Mouse (Mus musculus) heart, adult 2 months (tissue): ENCODE data around the gene Gng3. TPM values are rescaled to one million over a fixed set of nuclear protein-coding genes. Genes with fewer than 3 reads are reported as not detected.

Experiments used
- DNase-seq, 2 experiments: peaks; one replicate each; pipeline ENCODE4 v3.0.0; 2021
- H3K27ac ChIP-seq: fragments of 200-600 bp; 2 replicates; pipeline ENCODE4 v1.8.1; 2022
- H3K27me3 ChIP-seq: fragments of 200-500 bp; 2 replicates; pipeline ENCODE4 v1.6.1; 2012; ENCODE audit warnings: mild to moderate bottlenecking, low read length, inconsistent platforms, mixed read lengths; ENCODE audit not compliant: control insufficient read depth, insufficient read depth
- H3K36me3 ChIP-seq: fragments of 200-500 bp; 2 replicates; pipeline ENCODE4 v1.6.1; 2012; ENCODE audit warnings: low read length, inconsistent platforms; ENCODE audit not compliant: control insufficient read depth, insufficient read depth
- H3K4me1 ChIP-seq: fragments of 200-500 bp; 2 replicates; pipeline ENCODE4 v1.6.1; 2011; ENCODE audit warnings: low read length; ENCODE audit not compliant: control insufficient read depth, insufficient read depth
- H3K4me3 ChIP-seq: fragments of 200-600 bp; 2 replicates; pipeline ENCODE4 v1.8.1; 2022
- H3K79me2 ChIP-seq: fragments of 200-500 bp; replicated peaks from 2 replicates; pipeline ENCODE4 v1.6.1; 2012; ENCODE audit warnings: mild to moderate bottlenecking, inconsistent platforms, low read length, moderate library complexity, mixed read lengths; ENCODE audit not compliant: control insufficient read depth, insufficient read depth
- H3K9ac ChIP-seq: fragments of 200-500 bp; 2 replicates; pipeline ENCODE4 v1.6.1; 2012; ENCODE audit warnings: low read depth, mild to moderate bottlenecking, control low read depth, inconsistent platforms, low read length, mixed read lengths
- CTCF ChIP-seq: fragments of 200-600 bp; IDR thresholded peaks from 2 replicates; pipeline ENCODE4 v1.8.1; 2022; ENCODE audit warnings: antibody characterized with exemption, mild to moderate bottlenecking, moderate library complexity
- EP300 ChIP-seq: fragments of 200-500 bp; IDR thresholded peaks from 2 replicates; pipeline ENCODE4 v1.6.1; 2011; ENCODE audit warnings: low read depth, low read length, control low read depth; ENCODE audit not compliant: insufficient read depth
- POLR2A ChIP-seq: fragments of 200-500 bp; IDR thresholded peaks from 2 replicates; pipeline ENCODE4 v1.6.1; 2011; ENCODE audit warnings: mild to moderate bottlenecking, low read depth, low read length, control low read depth; ENCODE audit not compliant: insufficient read depth
- WGBS: fragments of 180-500 bp; shearing (Covaris S2); methylation state at CpG from one replicate; pipeline ENCODE4 v1.1.7; 2018; 5-methylcytosine and 5-hydroxymethylcytosine counted together
- intact Hi-C: fragments of 180-260 bp; cut with DNase I; formaldehyde crosslinking; loops from one replicate; pipeline ENCODE4 v1.15.1; 2025
- microRNA-seq, 2 experiments: library from miRNA; unstranded; fragments of <30 nt; microRNA quantifications; one replicate each; pipeline ENCODE4 v1.2.0; 2021
- polyA plus RNA-seq: library from polyadenylated mRNA; depleted of rRNA; stranded (reverse); fragments of >200 nt; gene quantifications from 2 replicates; pipeline ENCODE4 v1.2.3, GENCODE M21; 2012; rRNA removed
- total RNA-seq, 2 experiments: library from RNA; stranded (reverse); gene quantifications; 2 replicates each; pipeline ENCODE4 v1.2.3; 2021

Gene Gng3
- total and polyA plus RNA-seq, 3 experiments = 0.35 TPM; not detected in 2

- Histone ChIP-seq H3K9ac (no peak overlapping the region), H3K36me3 (no peaks in the 10 kb centered on the region), H3K27me3 (no peaks in the 10 kb centered on the region), H3K4me1 (no peaks in the 10 kb centered on the region), H3K4me3 (no peak overlapping the region), H3K27ac (no peak overlapping the region), H3K79me2 (no peaks in the 10 kb centered on the region)
- intact Hi-C loops = no loop called here
- TF ChIP-seq EP300 (no peak), POLR2A (no peak), CTCF (no peak)
- no peak for DNase-seq
- WGBS = 75% methylated on average over 7 of the region's 7 CpGs
Observed at GRCm38 (mm10) chr19:8790171-8790570, 48.8 kb downstream of the Gng3 start.

DNA sequence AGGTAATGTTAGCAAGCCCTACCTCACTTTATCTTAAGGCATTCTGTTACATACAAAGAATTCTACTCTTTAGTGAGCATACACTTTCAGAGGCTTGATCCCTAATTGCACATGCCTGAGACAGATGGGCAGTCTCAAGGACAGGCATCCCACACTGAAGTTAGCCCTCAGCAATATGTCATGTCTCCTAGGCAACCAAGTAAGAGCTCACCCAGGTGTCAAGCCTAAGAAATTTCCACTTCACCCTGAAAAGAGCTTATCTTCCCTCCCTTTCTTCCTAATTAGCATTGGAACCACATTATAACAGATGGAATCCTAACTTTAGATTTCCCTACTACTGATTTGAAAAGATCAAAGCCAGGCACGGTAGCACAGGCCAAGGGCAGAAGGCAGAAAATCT is 49.8 kb downstream of the Gng3 start:
- Histone ChIP-seq H3K4me3 (no peak overlapping the region), H3K27ac (no peak overlapping the region), H3K4me1 (no peaks in the 10 kb centered on the region), H3K27me3 (no peaks in the 10 kb centered on the region), H3K9ac (no peak overlapping the region), H3K36me3 (no peaks in the 10 kb centered on the region), H3K79me2 (no peaks in the 10 kb centered on the region)
- DNase-seq = no peak
- intact Hi-C loops = no loop called here
- 47% methylated on average over 1 of the region's 1 CpGs for WGBS
- TF ChIP-seq CTCF = no peak
- TF ChIP-seq POLR2A = no peak
- TF ChIP-seq EP300 = no peak

DNA sequence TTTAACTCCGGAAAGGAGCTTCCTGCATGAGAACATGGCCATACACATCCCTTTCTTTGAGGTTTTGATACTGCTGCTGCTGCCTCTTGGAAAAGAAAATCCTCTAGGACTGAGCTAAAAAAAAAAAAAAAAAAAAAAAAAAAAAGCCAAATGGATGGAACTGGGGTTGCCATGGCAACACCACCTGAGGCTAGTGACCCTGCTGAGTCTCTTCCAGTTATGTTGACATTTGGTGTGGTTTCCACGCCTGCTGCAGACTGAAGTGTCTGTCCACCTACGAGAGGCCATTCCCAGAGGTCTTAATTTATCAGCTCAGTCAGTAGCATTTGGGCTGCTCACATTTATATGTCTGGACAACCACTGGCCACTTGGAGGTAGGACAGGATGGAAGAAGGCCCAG is 50.5 kb downstream of the Gng3 start:
- Histone ChIP-seq H3K9ac (no peak overlapping the region), H3K4me1 (no peaks in the 10 kb centered on the region), H3K36me3 (no peaks in the 10 kb centered on the region), H3K79me2 (no peaks in the 10 kb centered on the region), H3K27me3 (no peaks in the 10 kb centered on the region), H3K27ac (no peak overlapping the region), H3K4me3 (no peak overlapping the region)
- no peak for DNase-seq
- intact Hi-C loops = no loop called here
- TF ChIP-seq EP300 = no peak
- no peak for TF ChIP-seq CTCF
- 51% methylated on average over 3 of the region's 3 CpGs for WGBS

Small RNAs within 50 kb of the gene (microRNA-seq; reads per million reads assigned to microRNA genes)
- 0.56 to 0.77 reads per million in 2 experiments for gene Mir5136

Other genes starting within 250 kb of the Gng3 start
Only the 30 nearest of the 34 such genes appear.
- 10 to 100 TPM; 41.0 to 42.2 TPM for gene Slc3a2, start 115.8 kb downstream of the Gng3 start, total RNA-seq
- 60.9 and 61.1 TPM in 2 replicates for gene Slc3a2, start 115.8 kb downstream of the Gng3 start, polyA plus RNA-seq
- gene Wdr74, start 103.4 kb downstream of the Gng3 start, total RNA-seq = 10 to 100 TPM; 18.7 to 19.2 TPM
- 15.7 and 18.2 TPM in 2 replicates for gene Wdr74, start 103.4 kb downstream of the Gng3 start, polyA plus RNA-seq
- gene 1700092M07Rik, start 98.5 kb downstream of the Gng3 start, total RNA-seq = under 1 TPM in 1 of 2 experiments, not detected in 1; 0.57 TPM
- 0.62 and 1.3 TPM in 2 replicates for gene 1700092M07Rik, start 98.5 kb downstream of the Gng3 start, polyA plus RNA-seq
- 10 to 100 TPM; 23.8 to 25.3 TPM for gene Stx5a, start 97.8 kb downstream of the Gng3 start, total RNA-seq
- 33.4 and 49.3 TPM in 2 replicates for gene Stx5a, start 97.8 kb downstream of the Gng3 start, polyA plus RNA-seq
- gene Nxf1, start 82.1 kb downstream of the Gng3 start, total RNA-seq = 10 to 100 TPM; 35.5 to 41.8 TPM
- 66.5 and 93.2 TPM in 2 replicates for gene Nxf1, start 82.1 kb downstream of the Gng3 start, polyA plus RNA-seq
- gene Tmem223, start 68.2 kb downstream of the Gng3 start, total RNA-seq = 100 to 1,000 TPM; 108 to 130 TPM
- 212 and 233 TPM in 2 replicates for gene Tmem223, start 68.2 kb downstream of the Gng3 start, polyA plus RNA-seq
- gene Tmem179b, start 64.7 kb downstream of the Gng3 start, total RNA-seq = 10 to 100 TPM; 14.8 to 17.1 TPM
- 44.5 and 44.9 TPM in 2 replicates for gene Tmem179b, start 64.7 kb downstream of the Gng3 start, polyA plus RNA-seq
- 1 to 10 TPM; 7.8 to 9.1 TPM for gene Taf6l, start 52.8 kb downstream of the Gng3 start, total RNA-seq
- 6.0 and 6.2 TPM in 2 replicates for gene Taf6l, start 52.8 kb downstream of the Gng3 start, polyA plus RNA-seq
- gene Polr2g, start 40.6 kb downstream of the Gng3 start, total RNA-seq = 10 to 100 TPM; 53.4 to 56.3 TPM
- gene Polr2g, start 40.6 kb downstream of the Gng3 start, polyA plus RNA-seq = 55.1 and 84.1 TPM in 2 replicates
- gene Zbtb3, start 36.6 kb downstream of the Gng3 start, total RNA-seq = 1 to 10 TPM; 1.4 to 1.5 TPM
- gene Zbtb3, start 36.6 kb downstream of the Gng3 start, polyA plus RNA-seq = 2.0 and 2.5 TPM in 2 replicates
- gene Ttc9c, start 19.9 kb downstream of the Gng3 start, total RNA-seq = 10 to 100 TPM; 14.1 TPM
- 9.5 and 17.8 TPM in 2 replicates for gene Ttc9c, start 19.9 kb downstream of the Gng3 start, polyA plus RNA-seq
- 10 to 100 TPM; 44.7 to 47.5 TPM for gene Hnrnpul2, start 19.2 kb downstream of the Gng3 start, total RNA-seq
- 12.4 and 23.2 TPM in 2 replicates for gene Hnrnpul2, start 19.2 kb downstream of the Gng3 start, polyA plus RNA-seq
- not detected for gene AC129217.1, start 9.4 kb downstream of the Gng3 start, total RNA-seq
- not detected in 2 replicates for gene AC129217.1, start 9.4 kb downstream of the Gng3 start, polyA plus RNA-seq
- 10 to 100 TPM; 22.6 to 23.5 TPM for gene Bscl2, start 1.7 kb downstream of the Gng3 start, total RNA-seq
- gene Bscl2, start 1.7 kb downstream of the Gng3 start, polyA plus RNA-seq = 52.3 and 67.7 TPM in 2 replicates
- gene Lrrn4cl, start 11.6 kb upstream of the Gng3 start, total RNA-seq = 1 to 10 TPM; 2.6 to 3.7 TPM
- 3.8 and 5.7 TPM in 2 replicates for gene Lrrn4cl, start 11.6 kb upstream of the Gng3 start, polyA plus RNA-seq
- 100 to 1,000 TPM; 108 to 135 TPM for gene Ubxn1, start 32.3 kb upstream of the Gng3 start, total RNA-seq
- gene Ubxn1, start 32.3 kb upstream of the Gng3 start, polyA plus RNA-seq = 60.7 and 62.2 TPM in 2 replicates
- 10 to 100 TPM; 49.9 to 56.5 TPM for gene Uqcc3, start 41.7 kb upstream of the Gng3 start, total RNA-seq
- 43.7 and 48.6 TPM in 2 replicates for gene Uqcc3, start 41.7 kb upstream of the Gng3 start, polyA plus RNA-seq
- 1 to 10 TPM; 4.2 to 5.2 TPM for gene Lbhd1, start 44.5 kb upstream of the Gng3 start, total RNA-seq
- gene Lbhd1, start 44.5 kb upstream of the Gng3 start, polyA plus RNA-seq = 1.1 and 1.3 TPM in 2 replicates
- gene Gm49403, start 44.7 kb upstream of the Gng3 start, total RNA-seq = not detected
- not detected in 2 replicates for gene Gm49403, start 44.7 kb upstream of the Gng3 start, polyA plus RNA-seq
- 10 to 100 TPM; 15.6 to 21.0 TPM for gene 1810009A15Rik, start 49.7 kb upstream of the Gng3 start, total RNA-seq
- gene 1810009A15Rik, start 49.7 kb upstream of the Gng3 start, polyA plus RNA-seq = 10.1 and 10.5 TPM in 2 replicates
- 1 to 10 TPM in 1 of 2 experiments, under 1 TPM in 1; 0.57 to 3.2 TPM for gene Gm49416, start 49.7 kb upstream of the Gng3 start, total RNA-seq
- gene Gm49416, start 49.7 kb upstream of the Gng3 start, polyA plus RNA-seq = 1.2 and 1.3 TPM in 2 replicates
- 10 to 100 TPM; 10.6 to 12.6 TPM for gene Ints5, start 53.8 kb upstream of the Gng3 start, total RNA-seq
- 10.8 and 13.5 TPM in 2 replicates for gene Ints5, start 53.8 kb upstream of the Gng3 start, polyA plus RNA-seq
- 10 to 100 TPM; 50.3 to 52.5 TPM for gene Ganab, start 58.9 kb upstream of the Gng3 start, total RNA-seq
- gene Ganab, start 58.9 kb upstream of the Gng3 start, polyA plus RNA-seq = 54.5 and 90.0 TPM in 2 replicates
- 10 to 100 TPM; 35.4 to 42.3 TPM for gene B3gat3, start 81.2 kb upstream of the Gng3 start, total RNA-seq
- 59.4 and 61.2 TPM in 2 replicates for gene B3gat3, start 81.2 kb upstream of the Gng3 start, polyA plus RNA-seq
- 10 to 100 TPM; 21.8 to 23.1 TPM for gene Rom1, start 90.2 kb upstream of the Gng3 start, total RNA-seq
- 24.9 and 30.7 TPM in 2 replicates for gene Rom1, start 90.2 kb upstream of the Gng3 start, polyA plus RNA-seq
- 1 to 10 TPM; 7.0 to 9.7 TPM for gene Eml3, start 90.4 kb upstream of the Gng3 start, total RNA-seq
- 17.6 and 18.4 TPM in 2 replicates for gene Eml3, start 90.4 kb upstream of the Gng3 start, polyA plus RNA-seq
- gene Mta2, start 102.7 kb upstream of the Gng3 start, total RNA-seq = 10 to 100 TPM; 29.0 to 32.1 TPM
- gene Mta2, start 102.7 kb upstream of the Gng3 start, polyA plus RNA-seq = 13.1 and 15.6 TPM in 2 replicates
- gene Tut1, start 114.7 kb upstream of the Gng3 start, total RNA-seq = 1 to 10 TPM; 8.5 to 9.4 TPM
- 7.2 and 10.6 TPM in 2 replicates for gene Tut1, start 114.7 kb upstream of the Gng3 start, polyA plus RNA-seq
- 100 to 1,000 TPM; 224 to 260 TPM for gene Eef1g, start 127.8 kb upstream of the Gng3 start, total RNA-seq
- gene Eef1g, start 127.8 kb upstream of the Gng3 start, polyA plus RNA-seq = 191 and 291 TPM in 2 replicates
- 100 to 1,000 TPM; 299 to 348 TPM for gene Ahnak, start 150.1 kb upstream of the Gng3 start, total RNA-seq
- gene Ahnak, start 150.1 kb upstream of the Gng3 start, polyA plus RNA-seq = 23.0 and 42.5 TPM in 2 replicates